Mouse (Mus musculus): ENCODE data around the gene Atox1. TPM values are rescaled to one million over a fixed set of nuclear protein-coding genes. Genes with fewer than 3 reads are reported as not detected.
"Not testable (repeated sequence)": the region's sequence is repeated elsewhere in the genome, so short reads cannot be mapped to it uniquely, and the experiment has no call there.

Atox1 gene
- total RNA-seq, 2 experiments from 2014 or later, result 98.7 to 111 TPM

DNA sequence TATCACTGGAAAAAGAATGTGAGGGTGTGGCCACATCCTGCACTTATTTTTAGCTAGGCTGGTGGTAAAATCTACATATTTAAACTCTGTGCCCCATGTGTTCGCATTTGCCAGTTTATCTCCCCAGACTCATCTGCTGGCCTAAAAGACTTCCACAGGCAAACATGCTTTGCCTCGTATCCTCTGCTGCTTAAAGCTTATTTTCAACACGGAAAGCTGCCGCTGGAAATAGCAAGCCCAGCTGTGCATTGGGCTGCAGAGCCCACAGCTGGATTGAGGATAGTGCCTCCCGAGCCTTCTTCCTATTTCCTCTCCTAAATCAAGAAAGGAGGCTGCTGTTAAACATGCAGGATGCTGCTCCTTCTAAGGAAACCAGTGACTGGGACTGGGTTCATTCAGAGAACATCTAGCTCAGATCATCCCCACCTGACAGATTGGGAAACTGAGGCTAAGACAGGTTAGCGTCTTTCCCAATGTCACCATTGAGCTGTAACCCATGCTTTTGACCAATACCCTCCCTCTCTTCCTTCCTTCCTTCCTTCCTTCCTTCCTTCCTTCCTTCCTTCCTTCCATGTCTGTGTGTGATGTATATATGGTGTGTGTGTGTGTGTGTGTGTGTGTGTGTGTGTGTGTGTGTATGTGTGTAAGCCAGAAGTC is 44.3 kb downstream of the Atox1 start:
- no peak for DNase-seq (ENCODE audit: low spot score in 2 of 2)
- intact Hi-C loops (cut with DNase I), result no loop called here

GRCm38 (mm10) chr11:55415731-55416130 is 45.3 kb downstream of the Atox1 start:
- not testable (repeated sequence) for DNase-seq (ENCODE audit: low spot score in 2 of 2)

DNA sequence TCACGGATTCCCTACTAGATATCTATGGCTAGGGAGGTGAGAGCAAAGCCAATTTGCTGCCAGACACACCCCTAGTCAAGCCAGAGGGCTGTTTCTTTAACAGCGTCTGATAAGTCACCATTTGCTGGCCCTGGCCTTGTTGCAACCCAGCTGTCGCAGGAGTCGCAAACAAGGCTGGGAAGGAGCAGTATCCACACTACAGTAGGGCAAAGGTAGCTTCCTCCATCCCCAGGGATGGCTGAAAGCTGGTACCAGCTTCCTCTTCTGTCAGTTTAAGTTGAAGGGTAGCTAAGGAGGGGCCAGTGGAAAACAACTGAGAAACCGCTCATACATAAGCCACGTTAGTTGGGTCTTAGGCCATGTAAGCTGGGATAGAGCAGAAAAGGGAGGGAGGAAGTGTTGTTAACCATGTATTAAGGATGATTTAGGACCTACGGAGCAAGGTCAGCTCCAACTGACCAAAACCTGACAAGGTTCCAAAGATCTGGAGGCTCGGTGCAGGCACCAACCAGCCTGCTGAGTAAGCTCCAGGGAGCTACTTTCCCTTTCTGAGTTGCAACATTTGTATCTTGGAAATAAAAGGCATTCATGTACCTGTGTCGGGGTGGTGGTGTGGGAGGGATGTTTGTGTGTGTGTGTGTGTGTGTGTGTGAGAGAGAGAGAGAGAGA is 45.9 kb downstream of the Atox1 start:
- no peak for DNase-seq (ENCODE audit: low spot score in 2 of 2)
- intact Hi-C loops (cut with DNase I), result no loop called here

More at GRCm38 (mm10) chr11:55415731-55416130, 45.3 kb downstream of the Atox1 start:
- intact Hi-C loops (cut with DNase I), result not testable (repeated sequence)

DNA sequence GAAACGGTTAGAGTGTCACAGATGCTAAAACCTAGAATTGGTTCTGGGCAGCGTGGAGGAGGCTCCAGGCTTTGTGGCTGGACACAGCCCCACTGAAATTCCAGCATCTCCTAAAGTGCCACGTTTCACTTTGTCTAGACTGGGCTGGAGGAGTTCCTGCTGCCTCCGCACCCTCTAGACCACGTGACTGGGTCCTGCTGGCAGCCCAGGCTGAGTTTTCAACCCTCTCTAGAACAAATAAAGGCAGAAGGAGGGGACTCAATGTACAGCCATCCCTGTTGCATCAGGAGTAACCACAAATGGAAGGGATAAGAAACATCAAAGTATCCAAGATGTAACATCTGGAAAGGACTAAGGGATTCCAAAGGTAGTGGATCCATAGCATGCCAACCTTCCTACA is 46.7 kb downstream of the Atox1 start:
- intact Hi-C loops (cut with DNase I), result no loop called here

DNA sequence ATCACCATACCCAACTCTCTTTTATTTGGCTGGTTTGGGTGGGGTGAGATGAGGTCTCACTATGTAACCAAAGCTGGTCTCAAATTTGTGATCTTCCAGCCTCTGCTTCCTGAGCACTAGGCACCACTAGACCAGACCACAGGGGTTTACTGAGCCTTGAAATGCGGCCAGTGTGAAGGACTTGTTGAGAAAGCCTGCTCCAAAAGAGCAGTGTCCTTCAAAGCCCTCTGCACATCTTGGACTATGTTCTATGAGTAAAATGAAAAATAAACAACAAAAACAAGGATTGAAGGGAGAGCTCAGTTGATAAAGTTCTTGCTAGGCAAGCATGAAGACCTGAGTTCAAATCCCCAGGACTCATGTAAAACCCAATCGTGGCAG is 47.6 kb downstream of the Atox1 start:
- no peak for DNase-seq (ENCODE audit: low spot score in 2 of 2)
- intact Hi-C loops (cut with DNase I), result no loop called here

More for the DNA sequence above, 46.7 kb downstream of the Atox1 start:
- DNase-seq (ENCODE audit: low spot score in 2 of 2), result no peak

DNA sequence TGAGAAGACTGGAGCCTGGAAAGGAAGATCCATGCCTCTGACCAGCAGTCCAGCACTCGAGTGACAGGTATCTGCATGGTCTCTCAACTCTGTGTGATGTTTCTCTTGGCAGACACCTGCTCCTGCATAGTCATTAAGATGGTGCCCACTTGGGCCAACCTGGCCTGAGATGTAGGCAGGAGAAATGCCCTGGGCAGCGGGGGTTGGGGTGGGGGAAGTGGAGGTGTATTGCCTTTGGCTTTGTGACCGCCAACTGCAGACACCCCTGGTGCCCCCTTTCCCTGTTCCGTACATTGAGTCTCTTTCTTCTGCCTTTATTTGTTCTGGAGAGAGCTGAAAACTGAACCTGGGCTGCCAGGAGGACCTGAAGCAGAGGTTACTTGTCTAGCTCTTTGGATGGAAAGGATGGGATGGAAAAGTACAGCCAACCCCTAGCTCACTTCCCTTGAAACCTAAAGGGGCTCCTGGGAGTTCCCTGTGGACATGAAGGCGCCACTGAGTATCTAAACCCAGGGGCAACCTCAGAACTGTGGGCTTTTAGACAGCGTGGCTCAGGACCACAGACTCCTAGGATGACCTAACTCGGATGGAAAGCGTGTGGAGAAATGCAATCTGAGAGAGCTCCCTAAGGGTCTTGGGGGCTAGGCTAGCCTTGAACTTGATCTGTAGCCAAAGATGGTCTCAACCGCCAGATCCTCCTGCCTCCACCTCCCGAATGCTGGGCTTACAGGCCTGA is 48.2 kb downstream of the Atox1 start:
- no peak for DNase-seq (ENCODE audit: low spot score in 2 of 2)
- intact Hi-C loops (cut with DNase I), result no loop called here

DNA sequence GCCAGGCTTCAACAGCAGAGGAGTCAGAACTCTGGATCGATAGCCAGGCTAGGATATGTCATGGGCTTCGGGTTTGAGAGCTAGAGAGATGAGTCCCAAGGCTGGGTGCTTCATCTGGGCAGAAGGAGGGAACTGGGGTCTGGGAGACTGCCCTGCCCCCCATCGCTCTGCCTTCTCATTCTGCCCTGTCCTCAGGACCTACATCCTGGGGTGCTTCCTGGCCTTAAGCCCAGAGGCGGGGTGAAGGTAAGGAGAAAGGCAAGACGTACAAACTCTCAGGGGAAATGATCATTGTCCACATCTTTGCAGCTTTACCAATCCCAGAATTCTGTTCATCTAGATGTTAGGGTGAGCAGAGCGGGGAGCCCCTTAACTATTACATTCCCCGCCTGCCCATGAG is 49.0 kb downstream of the Atox1 start:
- no peak for DNase-seq (ENCODE audit: low spot score in 2 of 2)
- intact Hi-C loops (cut with DNase I), result no loop called here

GRCm38 (mm10) chr11:55410502-55410901 is 50.5 kb downstream of the Atox1 start:
- no peak for DNase-seq (ENCODE audit: low spot score in 2 of 2)
- intact Hi-C loops (cut with DNase I), result no loop called here

- intact Hi-C loops (cut with DNase I), result no loop called here
- no peak for DNase-seq (ENCODE audit: low spot score in 2 of 2)
These were observed 51.0 kb downstream of the Atox1 start for GRCm38 (mm10) chr11:55410005-55410404.

DNA sequence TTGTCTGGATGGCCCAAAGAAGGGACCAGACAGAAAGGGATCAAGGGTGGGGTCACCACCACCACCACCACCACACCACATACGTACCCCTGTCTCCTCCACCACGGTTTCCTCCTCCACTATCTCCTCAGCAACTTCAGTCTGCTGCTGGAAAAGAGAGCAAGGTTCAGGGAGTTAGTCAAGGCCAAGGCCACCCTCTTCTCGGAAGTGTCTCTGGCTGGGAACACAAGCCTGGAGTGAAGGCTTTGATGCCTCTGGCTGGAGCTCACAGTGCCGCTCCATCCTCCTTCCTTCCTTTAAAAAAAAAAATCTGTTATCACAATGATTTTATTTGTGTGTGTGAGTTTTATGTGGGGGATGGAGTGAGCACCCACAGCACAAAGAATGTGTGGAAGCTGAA is 53.9 kb downstream of the Atox1 start:
- intact Hi-C loops (cut with DNase I), result no loop called here
- DNase-seq (ENCODE audit: low spot score in 2 of 2), result no peak

DNA sequence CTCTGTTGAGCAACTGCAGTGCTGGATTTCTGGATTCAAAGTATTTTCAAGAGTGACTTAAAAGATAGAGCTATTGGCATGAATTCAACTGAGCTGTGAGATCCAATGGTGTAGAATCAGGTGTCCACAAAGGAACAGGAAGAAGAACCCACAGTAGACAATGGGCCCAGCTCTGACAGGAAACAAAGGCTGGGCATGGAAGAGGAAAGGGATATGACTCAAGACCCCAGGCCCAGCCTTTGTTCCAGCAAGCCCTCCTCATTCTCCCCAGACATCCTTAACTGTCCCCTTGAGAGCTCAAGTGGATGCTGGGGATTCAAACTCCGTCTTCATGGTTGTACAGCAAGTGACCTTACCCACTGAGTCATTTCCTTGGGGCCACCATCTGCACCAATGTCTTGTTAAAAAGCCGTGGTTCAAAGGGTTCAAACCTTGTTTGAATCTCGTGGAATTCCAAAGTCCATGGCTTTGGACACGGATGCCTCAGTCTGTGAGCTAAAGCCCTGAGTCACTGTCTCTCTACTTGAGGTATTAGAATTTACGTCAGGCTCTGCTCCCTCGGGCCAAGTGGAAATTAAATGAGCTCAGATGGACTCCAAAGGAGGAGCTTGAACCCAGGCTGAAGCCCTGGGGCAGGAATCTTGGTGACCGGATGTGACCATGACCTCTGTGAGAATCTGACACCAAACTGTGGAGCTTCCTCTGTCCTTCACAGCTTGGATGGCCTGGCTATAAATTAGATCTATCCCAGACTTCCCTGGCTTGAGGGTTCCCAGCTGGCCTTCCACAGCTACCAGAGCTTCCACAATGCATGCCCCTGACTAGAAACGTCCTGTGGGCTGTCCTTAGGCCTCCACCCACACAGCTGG is 55.2 kb downstream of the Atox1 start:
- no peak for DNase-seq (ENCODE audit: low spot score in 2 of 2)
- intact Hi-C loops (cut with DNase I), result no loop called here

- DNase-seq (ENCODE audit: low spot score in 2 of 2), result no peak
- intact Hi-C loops (cut with DNase I), result no loop called here
These were observed 56.2 kb downstream of the Atox1 start for GRCm38 (mm10) chr11:55404659-55405457.

DNA sequence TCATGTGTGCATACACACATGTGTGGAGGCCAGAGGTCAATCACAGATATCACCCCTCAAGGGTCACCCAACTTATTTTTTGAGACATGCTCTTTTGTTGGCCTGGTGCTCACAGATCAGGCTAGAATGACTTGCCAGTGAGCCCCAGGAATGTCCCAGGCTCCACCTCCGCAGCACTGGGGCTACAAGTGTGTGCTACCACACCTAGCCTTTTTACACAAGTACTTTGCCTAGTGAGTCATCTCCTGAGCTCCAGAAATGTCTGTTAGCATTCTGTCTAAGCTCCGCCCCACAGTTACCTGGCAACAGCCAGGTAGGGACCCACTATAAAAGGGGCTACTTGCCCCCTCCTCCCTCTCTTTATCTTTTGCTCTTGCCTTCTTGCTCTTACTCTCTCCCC is 60.2 kb downstream of the Atox1 start:
- intact Hi-C loops (cut with DNase I), result no loop called here
- DNase-seq (ENCODE audit: low spot score in 2 of 2), result no peak

GRCm38 (mm10) chr11:55398371-55398770 is 62.7 kb downstream of the Atox1 start:
- intact Hi-C loops (cut with DNase I), result no loop called here
- DNase-seq (ENCODE audit: low spot score in 2 of 2), result no peak

GRCm38 (mm10) chr11:55397441-55397840 is 63.6 kb downstream of the Atox1 start:
- intact Hi-C loops (cut with DNase I), result no loop called here
- DNase-seq (ENCODE audit: low spot score in 2 of 2), result no peak

- intact Hi-C loops (cut with DNase I), result no loop called here
- no peak for DNase-seq (ENCODE audit: low spot score in 2 of 2)
These were observed 64.0 kb downstream of the Atox1 start for GRCm38 (mm10) chr11:55397036-55397435.

Measured in left cerebral cortex, postnatal 25 days (tissue).